Mouse (Mus musculus) spleen, embryonic (tissue): ENCODE results near the gene Rps19.
"Not testable (repeated sequence)": the region's sequence is repeated elsewhere in the genome, so short reads cannot be mapped to it uniquely, and the experiment has no call there.

ENCODE experiments used
- CTCF ChIA-PET: fragments of 350-600 bp; sonication (Branson Sonifier 250); formaldehyde crosslinking; loops from one replicate; lab custom pipeline; 2022; lab: Charles Lee

Rps19 gene

GRCm38 (mm10) chr7:24883896-24884692 lies at the start of gene Rps19:
Gene Rps19, plus strand, starts transcription at chr7:24884371.
- CTCF ChIA-PET, result interaction anchor here (0.8 to 1.0 kb wide), 2 partner anchors 89 to 109 kb away, joined by 4 to 8 read pairs; no protein-coding TSS in a partner anchor

DNA sequence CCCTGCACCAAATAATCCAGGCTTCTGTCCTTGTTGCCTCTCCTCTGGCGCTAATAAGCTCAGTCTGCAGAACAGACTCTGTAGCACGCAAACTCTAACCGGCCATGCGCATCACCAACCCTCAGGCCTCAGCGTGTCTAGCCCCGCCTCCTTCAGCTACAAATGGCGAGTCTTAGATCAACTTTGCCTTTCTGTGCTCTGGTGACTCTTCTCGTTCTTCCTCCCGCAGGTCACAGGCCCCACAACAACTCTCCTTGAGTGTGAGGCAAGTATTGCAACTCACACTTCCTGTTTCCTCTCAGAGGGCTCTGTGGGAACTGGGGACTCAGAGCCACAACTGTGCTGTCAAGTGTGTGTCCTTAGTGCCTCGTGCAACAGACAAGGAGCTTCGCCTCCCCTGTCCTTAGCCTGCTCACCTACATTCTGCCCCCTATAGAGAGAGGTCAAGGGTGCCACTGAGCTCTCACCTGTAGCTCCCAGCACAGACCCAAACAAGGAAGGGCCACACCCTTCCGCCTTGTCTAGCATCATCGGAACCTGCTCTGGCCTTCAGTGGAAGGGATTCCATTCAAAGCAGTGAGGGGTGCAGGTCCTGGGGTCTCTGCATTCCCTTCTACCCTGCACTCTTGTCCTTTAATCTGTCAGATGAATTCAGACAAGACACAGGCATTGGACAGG lies 45.3 kb upstream of the Rps19 start:
- CTCF ChIA-PET, result not testable (repeated sequence)

DNA sequence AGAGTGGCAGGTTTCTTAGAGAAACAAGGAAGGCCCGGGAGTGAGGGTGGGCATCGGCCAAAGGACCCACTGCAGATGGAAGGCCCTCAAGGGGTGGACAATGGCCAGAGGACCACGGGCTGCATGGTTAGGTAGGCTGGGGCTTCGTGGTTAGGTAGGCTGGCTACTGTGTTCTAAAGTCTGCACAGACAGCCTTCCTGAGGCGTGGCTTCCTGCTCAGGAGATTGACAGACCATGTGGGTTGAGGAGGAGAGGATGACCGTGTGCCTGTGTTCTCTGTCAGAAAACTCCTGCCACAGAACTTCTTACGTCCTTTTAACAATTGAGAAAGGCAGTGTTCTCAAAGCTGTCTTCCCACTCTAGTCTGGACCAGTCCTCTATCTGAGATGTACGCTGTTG lies 44.8 kb upstream of the Rps19 start:
- CTCF ChIA-PET, result no interaction called here

GRCm38 (mm10) chr7:24840331-24840730 lies 43.8 kb upstream of the Rps19 start:
- CTCF ChIA-PET, result interaction anchor here (0.7 kb wide), 2 partner anchors 249 to 651 kb away, joined by 5 to 24 read pairs; no protein-coding TSS in a partner anchor

GRCm38 (mm10) chr7:24841009-24841408 lies 43.2 kb upstream of the Rps19 start:
- CTCF ChIA-PET, result interaction anchor here (0.7 kb wide), 2 partner anchors 248 to 650 kb away, joined by 5 to 24 read pairs; no protein-coding TSS in a partner anchor

DNA sequence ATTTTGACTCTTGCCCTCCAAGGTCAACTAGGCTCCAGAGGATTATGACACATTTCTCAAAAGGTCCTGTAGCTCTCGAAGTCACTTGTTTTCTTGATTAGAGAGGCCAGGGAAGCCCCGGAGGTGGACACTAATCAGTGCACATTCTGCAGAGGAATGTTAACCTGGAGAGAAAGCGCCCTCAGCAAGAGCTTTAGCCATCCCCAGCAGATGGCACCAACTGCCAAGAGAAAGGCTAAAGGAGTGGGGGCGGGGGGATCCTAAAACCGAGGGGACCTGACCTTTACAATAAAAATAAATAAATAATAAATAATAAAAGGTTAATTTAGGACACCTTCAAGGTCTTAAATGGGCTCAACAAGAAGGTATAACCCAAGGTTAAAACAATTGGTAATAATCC lies 40.0 kb upstream of the Rps19 start:
- CTCF ChIA-PET, result no interaction called here

DNA sequence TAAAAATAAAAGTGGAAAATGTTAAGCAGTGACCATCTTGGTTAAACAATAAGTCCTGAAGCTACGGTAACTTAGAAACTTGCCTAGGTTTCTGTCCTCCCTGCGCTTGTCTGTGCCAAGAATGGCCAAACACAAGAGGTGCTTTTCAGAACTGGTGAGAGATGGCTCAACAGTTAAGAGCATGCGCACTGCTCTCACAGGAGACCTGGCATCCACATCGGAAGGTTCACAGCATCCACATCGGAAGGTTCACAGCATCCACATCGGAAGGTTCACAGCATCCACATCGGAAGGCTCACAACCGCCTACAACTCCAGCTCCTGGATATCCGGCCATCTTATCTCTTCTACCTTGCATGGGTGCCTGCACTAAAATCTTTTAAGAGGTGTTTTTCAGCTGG lies 39.0 kb upstream of the Rps19 start:
- CTCF ChIA-PET, result no interaction called here

GRCm38 (mm10) chr7:24845713-24846112 lies 38.5 kb upstream of the Rps19 start:
- CTCF ChIA-PET, result no interaction called here

DNA sequence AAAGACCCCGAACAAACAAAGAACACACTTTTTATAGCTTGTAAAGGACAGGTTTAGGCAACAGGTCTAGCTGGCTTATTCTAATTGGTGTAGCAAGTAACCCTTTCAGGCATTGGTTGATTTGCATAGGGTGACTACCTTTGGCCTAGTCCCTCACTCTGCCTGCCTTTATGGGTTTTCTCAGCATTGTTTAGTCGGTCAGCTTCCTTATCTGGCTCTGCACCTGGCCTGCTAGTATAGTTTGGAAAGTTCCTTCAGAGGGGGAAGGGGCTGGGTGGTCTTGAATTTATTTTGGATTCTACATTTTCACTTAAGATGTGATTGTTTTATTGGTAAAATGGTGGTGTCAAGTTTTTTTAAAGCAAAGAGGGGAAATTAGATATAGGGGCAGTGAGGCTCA lies 37.6 kb upstream of the Rps19 start:
- CTCF ChIA-PET, result interaction anchor here (0.9 kb wide), 1 partner anchor 126 kb away, joined by 3 read pairs; the partner anchor contains the start of gene Rabac1

- CTCF ChIA-PET, result no interaction called here
Measured at GRCm38 (mm10) chr7:24850162-24850561, 34.0 kb upstream of the Rps19 start.

DNA sequence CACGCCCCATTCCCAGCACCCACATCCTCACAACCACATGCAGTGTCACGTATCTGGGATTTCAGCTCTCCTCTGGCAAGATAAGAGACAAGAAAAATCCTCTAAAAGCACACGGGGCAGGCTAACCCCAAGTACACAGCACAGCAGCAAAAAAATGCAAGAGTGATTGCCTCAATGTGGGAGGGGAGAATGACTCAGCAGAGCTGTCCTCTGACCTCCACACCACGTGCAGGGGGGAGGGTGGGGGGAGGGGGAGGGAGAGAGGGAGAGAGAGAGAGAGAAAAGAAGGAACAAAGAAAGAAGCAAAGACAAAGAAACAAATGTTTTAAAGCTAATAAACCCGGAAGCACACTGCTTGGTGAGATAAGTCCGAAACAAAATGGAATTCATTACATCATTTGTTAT lies 33.3 kb upstream of the Rps19 start:
- CTCF ChIA-PET, result no interaction called here

DNA sequence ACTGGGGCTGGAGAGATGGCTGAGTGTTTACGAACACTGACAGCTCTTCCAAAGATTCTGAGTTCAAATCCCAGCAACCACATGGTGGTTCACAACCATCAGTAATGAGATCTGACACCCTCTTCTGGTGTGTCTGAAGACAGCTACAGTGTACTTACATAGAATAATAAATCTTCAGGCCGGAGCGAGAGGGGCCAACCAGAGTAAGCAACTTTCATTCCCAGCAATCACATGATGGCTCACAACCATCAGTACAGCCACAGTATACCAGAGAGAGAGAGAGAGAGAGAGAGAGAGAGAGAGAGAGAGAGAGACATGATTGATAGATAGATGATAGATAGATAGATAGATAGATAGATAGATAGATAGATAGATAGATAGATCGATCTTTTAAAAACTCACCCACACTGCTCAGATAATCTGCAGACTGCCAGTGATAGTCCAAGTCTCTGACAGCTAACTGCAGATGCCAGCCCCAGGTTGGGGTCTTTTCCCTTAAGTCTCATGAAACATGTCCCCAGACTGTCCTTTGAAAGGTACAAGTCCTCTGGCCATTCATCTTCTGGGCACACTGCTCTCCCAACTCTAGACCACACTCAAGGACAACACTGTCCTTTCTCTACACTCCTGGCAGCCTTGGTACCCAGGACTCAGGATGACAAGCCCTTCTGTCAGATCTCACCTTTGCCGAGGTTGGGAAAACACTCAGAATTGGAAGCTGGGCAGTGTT lies 32.4 kb upstream of the Rps19 start:
- CTCF ChIA-PET, result no interaction called here

DNA sequence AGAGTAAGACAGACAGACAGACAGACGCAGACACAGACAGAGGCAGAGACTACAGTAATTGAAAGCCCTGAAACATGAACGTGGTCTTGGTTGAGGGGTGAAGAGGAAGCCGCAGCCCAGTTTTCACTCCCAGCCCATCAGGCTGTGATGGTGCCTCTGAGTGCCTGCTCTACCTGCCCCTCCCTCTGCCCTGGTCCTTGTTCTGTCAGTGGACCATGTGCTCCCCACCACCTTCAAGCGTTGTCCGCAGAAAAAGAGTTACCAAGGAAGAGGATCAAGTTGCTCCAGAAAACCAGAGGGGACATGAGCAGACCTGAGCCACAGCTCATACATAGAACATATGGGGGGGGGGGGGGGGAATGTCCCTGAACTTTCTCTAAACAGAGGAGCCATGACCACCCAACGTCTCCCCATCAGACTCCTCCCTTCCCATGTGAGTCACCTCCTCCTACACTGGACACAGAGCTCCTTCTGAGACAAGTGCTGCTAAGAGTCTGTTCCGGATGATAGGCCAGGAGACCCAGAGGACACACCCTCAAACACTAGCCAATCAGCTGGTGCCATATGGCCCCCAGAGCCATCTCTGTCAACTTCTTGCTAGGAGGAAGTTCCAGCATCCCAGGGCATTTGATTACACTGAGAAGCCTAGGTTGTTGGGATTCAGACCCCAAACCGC lies 31.5 kb upstream of the Rps19 start:
- CTCF ChIA-PET, result no interaction called here

DNA sequence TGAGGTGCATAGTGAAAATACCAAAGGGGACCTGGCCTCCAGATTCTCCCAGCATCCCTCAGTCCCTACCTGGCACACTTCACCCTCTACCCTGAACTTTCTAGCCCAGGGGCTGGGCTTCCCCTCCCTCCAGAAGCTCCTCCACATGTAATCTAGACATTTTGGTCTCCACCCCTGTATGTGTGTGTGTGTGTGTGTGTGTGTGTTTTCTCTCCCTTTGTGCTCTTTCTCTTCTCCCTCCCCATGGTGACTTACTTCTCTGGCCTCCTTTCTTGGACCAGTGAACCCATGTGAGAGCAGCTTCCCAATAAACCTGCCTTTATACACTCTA lies 31.0 kb upstream of the Rps19 start:
- CTCF ChIA-PET, result no interaction called here

- CTCF ChIA-PET, result no interaction called here
Measured at GRCm38 (mm10) chr7:24853695-24854094, 30.5 kb upstream of the Rps19 start.

GRCm38 (mm10) chr7:24856460-24857120 lies 27.6 kb upstream of the Rps19 start:
- CTCF ChIA-PET, result interaction anchor here (0.7 kb wide), 1 partner anchor 53 kb away, joined by 4 read pairs; no protein-coding TSS in a partner anchor

DNA sequence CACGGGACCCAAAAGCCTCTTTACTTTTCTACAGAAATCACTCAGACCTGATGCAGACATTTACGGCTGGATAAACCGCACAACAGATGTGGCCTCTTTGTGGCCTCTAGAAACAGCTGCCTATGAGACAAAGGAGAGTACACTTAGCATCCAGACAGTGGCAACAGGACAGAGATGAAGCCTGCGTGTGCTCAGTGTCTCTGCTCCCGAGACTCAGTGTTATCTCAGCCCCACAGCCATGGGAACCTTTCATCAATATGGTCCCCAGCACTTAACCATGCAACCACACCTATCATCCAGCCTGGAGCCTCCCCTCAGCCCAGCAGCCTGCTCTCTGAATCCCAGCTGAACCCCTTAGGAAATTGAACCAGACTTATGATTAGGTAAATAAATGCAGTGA lies 24.9 kb upstream of the Rps19 start:
- CTCF ChIA-PET, result no interaction called here

GRCm38 (mm10) chr7:24861913-24862312 lies 22.3 kb upstream of the Rps19 start, which contains the start of gene Gm9844:
Gene Gm9844, plus strand, starts transcription at chr7:24862213.
- CTCF ChIA-PET, result no interaction called here

DNA sequence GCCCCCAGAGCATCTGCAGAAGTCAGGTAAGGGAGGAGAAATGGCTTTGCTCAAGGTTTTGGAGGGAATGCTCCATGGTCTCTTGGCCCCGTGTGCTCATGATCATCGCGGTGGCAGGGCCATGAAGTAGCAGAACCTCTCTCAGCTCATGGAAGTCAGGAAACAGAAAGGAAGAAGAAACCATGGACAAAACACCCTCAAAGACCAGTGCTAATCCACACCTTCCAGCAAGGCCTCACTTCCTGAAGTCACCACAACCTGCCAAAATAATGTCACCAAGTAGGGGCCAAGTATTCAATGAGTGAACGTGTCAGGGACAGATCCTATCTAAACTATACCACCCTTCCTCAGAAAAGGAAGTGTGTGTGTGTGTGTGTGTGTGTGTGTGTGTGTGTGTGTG lies 21.3 kb upstream of the Rps19 start:
- CTCF ChIA-PET, result interaction anchor here (0.7 kb wide), 1 partner anchor 37 kb away, joined by 4 read pairs; no protein-coding TSS in a partner anchor

DNA sequence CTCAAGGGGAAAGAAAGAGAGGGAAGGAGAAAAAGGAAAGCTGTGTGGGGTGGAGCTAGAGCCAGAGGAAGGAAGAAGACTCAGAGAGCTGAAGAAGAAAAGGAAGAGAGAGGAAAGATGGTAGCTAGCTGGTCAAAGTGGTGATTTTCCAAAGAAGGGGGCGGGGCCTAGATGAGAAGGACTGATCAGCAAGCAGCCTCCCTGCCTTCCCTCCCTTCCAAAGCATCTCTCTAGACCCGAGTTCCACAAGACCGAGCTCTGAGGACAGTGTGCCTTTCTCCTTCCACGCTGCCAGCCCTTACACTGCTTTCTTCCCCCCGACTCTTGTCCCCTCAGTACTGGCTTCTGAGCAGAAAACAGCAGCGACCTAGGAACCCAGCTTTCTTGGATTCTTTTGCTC lies 20.0 kb upstream of the Rps19 start:
- CTCF ChIA-PET, result no interaction called here

DNA sequence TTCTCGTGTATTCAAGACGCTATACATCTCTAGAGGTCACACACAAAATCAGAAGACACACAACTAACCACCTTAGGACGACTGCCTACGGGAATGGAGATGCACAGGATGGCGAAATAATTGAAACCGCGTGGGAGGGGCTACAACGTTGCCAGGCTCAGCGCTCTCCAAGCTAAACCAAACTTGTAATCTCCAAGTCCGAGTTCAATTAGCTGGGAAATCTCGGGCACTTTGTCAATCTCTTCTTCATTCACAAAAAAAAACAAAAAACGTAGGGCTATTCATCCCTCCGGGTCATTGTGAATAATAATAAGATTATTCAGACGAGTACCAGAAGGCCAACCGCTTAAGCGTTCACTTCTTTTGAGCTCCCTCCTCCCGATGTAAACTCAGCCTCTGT lies 15.1 kb upstream of the Rps19 start:
- CTCF ChIA-PET, result no interaction called here
